Mouse (Mus musculus): ENCODE results near the gene Dand5.

Dand5 gene

DNA sequence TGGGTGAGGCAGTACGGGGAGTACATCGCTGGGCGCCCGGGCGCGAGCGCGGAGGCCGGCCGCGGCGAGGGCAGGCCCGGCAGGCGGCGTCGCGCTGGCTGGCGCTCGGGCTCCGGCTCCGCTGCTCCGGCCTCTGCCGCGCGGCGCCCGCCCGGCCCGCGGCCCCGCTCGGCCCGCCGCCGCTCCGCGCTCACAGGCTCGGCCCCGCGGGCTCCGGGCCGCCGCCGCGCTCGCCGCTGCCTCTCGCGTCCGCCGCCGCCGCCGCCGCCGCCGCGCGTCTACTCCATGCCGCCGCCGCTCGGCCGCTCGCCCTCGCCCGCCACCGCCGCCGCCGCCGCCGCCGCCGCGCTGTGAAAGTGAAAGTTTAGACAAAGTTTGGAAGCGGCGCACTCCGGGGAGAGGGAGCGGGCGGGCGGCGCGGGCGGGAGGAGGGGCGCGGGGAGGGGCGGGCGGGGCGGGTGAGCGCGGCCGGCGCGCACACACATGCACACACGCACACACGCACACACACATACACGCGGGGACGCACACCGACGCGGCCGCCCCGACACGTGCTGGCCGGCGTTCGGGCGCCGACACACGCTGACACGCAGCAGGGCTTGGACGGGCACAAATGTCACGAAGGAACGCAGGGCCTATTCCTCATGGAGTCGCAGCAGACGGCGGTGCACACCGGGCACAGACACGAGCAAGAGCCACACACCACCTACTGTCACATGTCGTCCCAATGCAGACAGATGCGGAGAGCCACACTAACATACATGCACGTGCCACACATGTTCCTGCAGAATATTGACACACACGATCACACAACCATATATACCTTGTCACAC is 22.4 kb downstream of the Dand5 start, which contains the start of gene Nfix:
Gene Nfix (minus strand): TSS at position 346 of the 833 bp plus-strand sequence.
- DNase-seq (ENCODE audit: low spot score): no peak

DNA sequence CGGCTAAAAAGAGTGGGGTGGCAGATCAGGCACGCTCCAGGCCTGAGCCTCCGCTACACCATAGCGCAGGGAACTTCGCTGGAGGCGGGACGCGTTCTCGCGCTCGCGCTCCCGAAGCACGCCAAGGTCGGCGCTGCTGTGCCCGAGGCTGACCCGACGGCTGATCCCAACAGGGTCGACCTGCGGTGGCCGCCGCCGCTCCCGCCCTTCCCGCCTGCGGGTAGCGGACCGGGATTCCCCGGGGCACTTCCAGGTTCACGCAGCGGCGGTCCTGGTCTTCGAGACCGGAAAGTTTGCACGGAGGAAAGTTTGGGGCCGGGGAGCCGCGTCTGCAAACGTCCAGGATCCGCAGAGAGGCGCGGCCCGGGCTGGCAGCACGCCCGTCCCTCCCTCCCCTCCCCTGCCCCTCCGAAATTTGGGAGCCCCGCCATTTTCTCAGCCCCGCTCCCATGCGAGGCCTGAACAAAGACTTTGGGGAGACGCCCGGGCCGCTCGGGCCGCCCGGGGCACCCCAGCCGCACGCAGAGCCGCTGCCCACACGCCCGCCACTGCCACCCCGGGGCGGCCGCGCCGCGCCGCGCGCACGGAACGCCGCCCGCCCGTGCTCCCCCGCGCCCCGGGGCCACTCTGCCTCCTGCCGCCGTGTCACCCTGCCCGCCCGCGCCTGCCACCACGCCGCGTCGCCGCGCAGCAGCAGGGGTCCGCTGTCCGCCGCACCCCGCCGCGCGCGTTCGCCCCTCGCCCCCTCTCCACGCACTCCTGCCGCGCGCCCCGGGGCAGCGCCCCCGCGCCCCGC is 23.3 kb downstream of the Dand5 start:
- no peak for DNase-seq (ENCODE audit: low spot score)

DNA sequence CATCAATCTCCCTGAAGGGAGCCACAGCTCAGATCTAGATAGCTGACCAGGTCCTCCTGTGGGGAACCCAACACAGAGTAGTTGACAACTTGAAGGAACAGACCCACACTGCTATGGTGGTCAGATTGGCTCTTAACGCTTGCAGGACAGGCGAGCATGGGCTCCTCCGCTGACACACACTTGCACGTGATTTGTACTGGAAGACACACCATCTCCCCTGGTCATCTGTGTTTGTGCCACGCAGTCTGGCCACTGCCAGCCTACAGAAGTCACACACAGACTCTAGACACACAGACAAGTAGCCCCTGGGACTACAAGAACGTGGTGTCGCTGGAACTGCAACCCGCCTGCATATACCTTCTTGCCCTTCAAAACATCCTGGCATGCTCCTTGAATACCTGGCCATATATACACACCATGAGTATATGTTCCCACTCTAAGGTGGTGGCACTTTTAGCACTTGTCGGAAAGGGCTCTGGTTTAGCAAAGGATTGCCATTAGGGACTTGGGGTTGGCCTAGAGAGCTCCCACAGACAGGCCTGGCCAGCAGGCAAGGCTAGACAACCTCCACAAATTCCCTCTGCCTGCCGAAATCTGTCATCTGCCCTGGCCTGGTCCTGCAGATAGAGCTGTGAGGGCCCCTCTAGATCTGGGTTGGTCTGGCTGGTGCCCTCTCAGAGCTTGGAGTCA is 24.0 kb downstream of the Dand5 start:
- no peak for DNase-seq (ENCODE audit: low spot score)

DNA sequence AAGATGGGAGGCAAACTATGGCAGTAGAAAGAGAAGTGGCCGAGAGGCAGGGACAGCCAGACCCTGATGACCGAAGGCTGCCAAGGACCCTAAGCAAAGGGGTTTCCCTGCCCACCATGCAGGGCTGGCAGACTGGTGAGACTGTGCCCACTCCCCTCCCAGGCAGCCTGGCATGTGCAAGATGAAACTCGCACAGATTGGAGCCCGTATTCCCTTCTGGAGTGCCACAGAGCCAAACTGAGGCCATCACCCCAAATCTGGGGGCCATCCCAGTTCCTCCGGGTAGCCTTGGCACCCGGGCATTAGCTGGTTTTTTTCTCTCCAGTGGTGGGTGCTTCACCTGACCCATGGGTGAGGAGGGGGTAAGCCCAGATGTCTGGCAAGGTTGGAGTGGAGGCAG is 24.7 kb downstream of the Dand5 start:
- no peak for DNase-seq (ENCODE audit: low spot score)

DNA sequence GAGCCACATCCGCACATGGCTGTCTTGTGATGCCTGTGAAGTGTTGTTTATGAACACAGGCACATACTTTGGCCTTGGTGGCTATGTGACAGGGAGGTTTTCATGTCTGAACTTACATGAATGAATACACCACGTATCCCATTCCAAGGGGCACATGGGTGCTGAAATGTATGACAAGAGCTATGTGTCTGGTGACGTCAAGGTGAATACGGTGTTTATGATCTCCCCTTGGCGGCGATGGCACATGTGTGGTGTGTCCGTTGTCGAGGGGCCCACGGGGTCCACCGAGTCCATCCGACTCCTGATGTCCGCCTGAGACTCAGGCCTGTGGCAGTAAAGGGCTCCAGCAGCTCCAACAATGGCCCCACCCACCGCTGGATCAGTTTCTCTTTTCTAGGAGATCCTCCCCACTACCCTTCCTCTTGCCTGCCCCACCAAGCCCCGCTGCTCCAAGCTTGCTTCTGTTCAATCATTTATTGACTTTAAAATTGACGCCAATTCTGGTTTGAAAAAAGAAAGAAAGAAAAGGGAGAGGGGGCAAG is 25.3 kb downstream of the Dand5 start:
- no peak for DNase-seq (ENCODE audit: low spot score)

DNA sequence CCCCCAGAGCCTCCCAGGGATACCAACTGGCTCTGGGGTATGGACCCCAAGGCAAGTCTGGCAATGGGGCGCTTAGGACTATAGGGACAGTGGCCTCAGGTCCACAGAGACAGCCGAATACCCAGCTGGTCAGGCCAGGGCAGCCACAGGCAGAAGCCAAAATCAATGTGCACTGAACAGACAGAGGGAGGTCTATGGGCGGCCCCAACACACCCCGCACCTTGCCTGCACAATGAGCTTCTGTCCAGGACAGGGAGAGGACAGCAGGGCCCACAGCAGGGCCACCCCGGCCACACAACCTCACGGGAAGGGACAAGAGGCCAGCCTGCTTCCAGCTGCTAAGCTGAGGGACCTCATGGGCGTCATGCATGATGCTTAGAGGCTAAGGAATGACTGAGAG is 28.1 kb downstream of the Dand5 start:
- no peak for DNase-seq (ENCODE audit: low spot score)

DNA sequence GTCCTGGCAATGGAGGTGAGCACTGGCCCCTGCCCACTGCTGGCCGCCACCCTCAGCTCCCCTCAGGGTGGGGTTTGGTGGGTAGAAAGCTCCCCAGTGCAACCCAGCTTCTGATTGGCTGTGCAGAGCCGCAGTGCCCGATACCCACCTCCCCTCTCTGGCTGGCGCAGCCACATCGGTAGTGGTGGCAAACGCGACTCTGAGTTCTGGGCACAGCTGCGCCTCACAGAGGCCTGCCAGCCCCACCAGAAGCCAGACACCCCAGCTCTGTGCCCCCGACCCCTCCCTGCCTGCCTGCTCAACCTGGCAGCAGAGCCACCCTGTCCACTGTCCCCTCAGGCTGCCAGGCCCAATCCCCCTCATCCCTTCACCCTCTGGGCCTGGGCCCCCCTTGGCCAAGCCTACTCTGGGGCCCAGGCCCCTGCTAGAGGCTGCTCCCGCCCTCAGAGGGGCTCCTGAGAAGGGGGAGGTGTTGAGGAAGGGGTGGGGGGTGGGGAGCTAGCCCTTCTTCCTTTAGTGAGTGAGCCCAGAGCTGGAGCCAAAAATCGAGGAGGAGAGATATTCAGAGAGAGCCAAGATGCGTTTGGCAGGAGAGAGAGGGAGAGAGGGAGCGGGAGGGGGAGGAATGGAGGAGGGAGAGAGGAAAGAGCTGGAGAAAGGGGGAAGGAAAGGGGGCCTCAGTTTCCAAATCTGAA is 28.7 kb downstream of the Dand5 start:
- DNase-seq (ENCODE audit: low spot score): no peak

DNA sequence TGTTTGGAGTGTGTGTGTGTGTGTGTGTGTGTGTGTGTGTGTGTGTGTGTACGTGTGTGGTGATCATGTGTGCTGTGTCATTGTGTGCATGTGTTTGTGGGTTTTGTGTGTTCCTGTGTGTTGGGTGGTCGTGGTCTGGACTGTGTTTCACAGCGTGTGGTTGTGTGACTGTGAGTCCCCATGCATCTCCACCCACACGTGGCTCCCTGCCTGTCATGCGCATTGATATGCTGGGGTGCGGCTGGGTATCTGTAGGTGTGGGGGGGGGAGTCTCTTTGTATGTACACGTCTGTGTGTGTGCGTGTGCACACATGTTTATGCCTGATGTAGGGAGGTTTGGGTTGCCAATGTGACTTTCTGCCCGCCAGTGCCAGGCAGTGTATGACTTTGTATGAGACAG is 29.5 kb downstream of the Dand5 start:
- no peak for DNase-seq (ENCODE audit: low spot score)

DNA sequence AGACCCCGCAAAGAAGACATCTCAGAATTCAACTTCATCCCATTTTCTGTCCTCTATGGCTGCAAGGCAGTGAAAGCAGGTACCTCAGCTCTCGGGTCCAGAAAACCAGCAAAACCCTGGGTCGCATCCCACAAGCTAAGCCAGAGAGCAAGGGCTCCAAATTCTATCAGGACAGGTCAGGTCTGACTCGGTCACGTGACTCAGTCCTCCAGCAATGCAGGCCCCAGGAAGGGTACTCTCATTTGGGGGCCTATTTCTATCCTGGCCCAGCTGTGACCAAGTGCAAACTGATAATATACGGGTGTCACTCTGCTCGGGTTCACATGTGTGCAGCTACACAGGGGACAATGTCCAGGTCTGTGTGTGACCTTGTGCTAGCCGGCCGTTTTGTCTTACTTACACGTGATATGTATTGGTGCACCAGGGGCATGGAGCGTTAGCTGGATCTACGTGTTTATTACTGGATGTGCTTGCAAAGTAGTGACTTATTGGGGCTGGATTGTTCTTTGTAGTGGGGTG is 30.1 kb downstream of the Dand5 start:
- DNase-seq (ENCODE audit: low spot score): no peak

DNA sequence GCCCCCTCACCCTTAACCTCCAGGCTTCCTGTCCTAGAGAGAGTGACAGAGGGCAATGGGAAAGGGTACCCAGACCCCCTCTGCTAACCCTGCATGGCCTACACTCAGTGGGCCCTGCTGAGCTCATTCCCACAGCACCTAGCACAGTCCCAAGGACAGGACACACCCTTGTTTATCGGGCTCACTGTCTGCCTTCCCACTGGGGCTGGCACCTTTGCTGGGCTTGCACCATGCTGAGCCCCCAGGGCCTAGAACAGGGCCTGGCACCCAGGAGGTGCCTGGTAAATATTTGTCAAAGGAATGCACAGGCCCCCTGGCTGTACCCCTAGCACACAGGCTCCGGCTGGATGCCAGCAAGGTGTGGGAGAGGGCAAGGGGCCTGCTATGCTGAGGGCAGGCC is 32.1 kb downstream of the Dand5 start:
- no peak for DNase-seq (ENCODE audit: low spot score)

DNA sequence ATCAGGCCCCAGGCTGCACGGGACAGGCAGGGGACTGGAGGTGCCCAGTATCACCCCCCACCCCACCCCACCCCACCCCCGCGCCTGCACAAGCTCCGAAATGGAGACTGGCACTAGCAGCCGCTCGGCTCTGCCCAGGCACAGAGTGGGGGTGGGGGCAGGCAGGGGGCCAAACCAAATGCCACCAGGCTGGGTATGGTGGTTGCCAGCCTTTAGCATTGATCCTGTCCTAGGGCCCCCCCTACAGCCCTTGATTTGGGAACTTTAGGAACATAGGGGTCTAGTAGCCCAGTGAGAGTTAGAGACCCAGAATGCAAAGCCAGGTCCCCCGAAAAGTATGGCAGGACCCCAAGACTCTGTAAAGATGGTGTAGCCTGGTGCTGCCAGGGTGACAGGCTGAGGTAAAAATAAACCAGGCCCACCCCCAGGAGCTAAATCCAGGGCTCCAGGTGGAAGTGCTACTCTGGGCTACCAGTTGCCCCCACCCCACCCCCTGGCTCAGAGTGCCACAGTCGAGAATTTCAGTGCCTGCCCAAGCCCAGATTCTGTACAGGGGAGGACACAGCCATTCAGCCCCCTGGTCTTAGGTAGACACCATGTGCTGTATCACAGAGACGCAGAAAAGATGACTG is 32.7 kb downstream of the Dand5 start:
- DNase-seq (ENCODE audit: low spot score): no peak

DNA sequence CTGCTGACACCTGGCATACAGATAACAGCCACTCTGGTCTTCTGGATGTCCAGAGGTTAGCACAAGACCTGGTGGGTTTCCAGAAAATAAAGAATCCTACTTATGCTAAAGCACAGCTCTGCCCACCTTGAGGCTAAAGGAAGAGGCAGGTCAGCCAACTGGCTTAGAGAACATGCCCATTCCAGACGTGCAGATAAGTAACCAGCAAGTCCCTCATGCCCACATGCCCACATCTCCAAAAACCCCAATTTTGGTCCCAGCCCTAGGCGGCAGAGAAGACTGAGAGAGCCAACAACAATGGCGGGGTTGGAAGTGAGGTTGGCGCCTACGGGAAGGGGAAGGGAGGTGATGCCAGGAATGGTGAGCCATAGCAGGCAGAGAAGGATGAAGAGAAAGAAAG is 33.3 kb downstream of the Dand5 start:
- no peak for DNase-seq (ENCODE audit: low spot score)

DNA sequence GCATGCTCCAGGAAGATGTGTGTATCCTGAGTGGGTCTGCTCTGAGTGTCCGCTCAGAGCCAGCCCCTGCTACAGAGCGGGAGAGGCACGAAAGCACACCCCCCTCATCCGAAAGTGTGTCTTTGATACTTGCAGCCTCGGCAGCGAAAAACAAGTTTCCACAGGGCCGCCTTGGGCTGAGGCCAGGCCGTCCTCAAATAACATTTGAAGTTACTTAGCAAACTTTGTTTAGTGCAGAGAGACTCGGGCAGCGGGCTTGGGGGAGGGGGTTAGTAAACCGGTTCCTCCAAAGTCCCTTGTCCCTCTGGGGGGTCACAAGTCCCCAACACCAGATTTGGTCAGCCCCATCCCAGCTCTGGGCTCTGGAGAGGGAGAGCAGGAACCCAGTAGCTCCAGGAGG is 33.7 kb downstream of the Dand5 start:
- DNase-seq (ENCODE audit: low spot score): no peak

DNA sequence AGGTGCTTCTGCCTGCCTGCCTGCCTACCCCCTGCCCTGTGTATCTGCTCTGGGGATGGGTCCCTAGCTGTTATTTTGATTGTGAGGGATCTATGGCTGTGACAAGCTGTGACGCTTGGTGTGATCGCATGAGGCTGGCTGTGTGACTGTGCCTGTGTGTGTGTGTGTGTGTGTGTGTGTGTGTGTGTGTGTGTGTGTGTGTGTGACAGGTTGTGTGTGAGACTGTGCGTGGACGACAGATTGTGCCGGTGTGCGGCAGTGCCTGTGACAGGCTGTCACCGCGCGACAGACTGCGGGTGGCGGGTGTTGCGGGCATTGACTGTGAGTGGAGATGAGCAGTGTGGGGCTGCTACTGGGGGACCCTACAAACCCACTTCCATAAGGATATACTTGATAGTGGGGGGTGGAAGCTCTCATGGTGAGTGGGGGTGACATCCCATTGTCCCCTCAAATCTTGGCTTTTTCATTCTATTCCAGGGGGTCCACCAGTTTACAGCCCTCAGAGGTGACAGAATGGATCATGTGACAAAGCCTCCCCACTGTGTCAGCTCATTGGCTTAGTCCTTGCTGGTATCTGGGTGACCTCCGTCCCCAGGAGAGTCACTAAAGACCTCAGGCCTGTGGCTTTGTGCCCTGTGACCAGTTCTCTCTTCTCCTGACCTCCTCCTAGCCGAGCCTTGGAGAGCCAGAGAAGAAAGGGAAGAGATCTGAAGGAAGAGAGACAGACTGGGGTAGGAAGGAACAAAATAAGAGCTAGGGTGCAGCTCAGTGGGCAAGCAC is 34.9 kb downstream of the Dand5 start:
- DNase-seq (ENCODE audit: low spot score): no peak

DNA sequence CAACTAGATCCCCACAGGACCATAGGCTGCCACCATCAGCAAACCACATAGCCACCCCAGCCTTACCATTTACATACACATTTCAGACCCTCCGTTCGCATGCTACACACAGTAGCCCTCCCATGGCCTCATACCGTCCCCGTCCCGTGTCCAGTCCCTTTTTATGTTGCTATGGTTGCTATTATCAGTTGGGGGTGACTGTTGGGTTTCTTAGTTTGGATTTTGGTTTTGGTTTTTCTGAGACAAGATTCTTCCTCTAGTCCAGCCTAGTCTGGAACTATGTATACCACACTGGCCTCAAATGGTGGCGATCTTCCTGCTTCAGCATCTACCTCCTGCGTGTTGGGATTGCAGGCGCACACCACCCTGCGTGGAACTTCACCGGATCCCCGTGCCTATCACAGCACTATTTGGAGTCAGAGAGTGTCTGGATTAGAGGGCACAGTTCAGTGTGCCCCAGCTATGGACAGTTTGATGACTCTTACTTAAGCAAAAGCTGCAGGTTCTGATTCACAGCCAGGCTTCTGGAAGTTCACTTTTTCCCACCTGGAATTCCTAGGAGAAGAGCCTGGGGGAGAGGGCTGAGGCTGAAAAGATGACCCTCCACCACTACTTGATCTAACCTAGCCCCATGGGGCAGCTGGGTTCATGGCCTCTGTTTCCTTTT is 35.7 kb downstream of the Dand5 start:
- no peak for DNase-seq (ENCODE audit: low spot score)

DNA sequence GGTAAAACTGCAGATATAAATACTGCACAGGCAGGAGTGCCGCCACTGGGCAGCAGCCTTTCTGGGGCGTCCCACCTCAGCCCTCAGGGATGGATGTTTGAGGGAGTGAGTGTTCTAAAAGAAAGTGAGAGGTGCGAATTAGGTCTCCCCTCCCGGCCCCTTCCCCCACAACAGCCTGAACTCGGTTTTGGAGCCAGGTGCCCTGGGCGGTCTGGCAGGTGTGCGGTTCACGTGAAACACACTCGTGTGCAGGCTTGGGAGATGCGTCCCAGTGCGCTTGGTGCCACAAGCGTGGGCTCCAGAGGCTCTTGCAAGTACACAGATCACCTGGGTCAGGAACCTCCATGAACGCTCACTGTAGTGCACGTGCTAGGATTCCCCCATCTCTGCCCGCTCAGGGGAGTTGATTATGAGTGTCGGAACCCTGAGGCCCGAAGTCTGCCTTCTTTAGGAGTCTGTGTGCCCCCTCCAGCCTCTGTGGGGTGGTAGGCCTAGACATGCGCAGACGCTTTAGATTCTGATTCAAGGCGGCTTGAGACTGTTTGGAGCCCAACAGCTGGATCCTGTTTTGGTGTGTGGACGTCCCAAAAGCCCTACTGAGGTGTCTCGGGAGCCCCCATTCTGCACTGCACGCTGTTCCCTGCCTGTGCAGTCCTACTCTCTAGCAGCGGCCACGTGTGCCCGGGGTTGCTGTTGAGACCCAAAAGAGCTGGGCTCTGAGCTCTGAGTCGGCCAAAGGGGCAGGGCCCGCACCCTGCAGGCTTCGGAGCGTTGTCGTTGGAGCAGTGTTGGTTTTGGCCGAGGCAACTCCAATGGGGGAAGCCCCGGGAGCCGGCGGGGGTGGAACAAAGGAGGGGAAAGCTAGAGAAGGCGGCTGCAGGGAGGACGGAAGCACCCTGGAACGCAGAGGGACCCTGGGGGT is 36.6 kb downstream of the Dand5 start:
- no peak for DNase-seq (ENCODE audit: low spot score)

DNA sequence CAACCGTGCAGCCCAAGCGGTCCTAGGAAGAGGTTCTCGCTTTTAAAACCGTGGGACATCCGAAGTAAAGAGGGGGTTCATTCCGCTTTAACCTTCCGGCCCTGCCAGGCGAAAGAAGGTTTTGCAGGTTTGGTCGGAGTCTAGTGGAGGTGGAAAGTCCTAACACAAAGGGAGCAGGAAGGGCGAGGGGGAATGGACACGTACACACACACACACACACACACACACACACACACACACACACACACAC is 37.2 kb downstream of the Dand5 start:
- no peak for DNase-seq (ENCODE audit: low spot score)

DNA sequence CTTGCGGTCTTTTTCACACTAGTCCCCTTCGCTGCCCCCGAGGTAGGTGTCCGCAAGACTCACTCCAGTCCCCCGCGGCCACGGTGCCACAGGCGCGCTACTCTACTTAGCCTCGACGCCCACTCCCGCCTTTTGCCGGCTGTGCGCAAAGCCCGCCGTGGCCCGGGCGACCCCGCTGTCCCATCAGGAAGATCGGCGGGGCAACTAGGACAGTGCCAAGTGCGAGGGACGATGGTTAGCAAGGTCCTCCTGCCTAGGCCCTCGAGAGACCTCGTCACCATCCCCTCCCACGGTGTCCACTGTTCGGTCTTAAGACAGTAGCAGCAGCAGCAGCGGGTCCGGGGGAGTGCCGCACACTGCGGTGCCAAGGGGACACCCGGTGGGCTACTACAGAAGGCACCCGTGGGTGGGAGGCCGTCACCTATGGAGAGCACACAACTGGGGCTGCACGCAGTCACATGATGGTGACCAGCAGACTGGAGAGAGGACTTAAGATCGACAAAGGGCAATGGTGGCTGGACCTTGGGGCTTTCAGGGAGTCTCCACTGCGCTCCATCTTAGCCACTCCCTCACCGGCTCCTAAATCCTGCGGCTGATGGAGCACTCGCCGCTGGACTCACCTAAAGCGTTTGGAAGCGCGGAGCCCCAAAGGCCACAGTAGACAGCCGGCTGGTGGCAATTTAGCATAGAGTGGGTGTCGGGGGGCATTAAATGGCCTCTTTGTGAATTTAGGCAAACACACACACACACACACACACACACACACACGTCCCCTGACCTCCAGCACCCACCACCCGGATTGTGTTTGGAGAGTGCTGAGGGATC is 37.7 kb downstream of the Dand5 start:
- DNase-seq (ENCODE audit: low spot score): no peak

Data from c-Kit-positive CD71-positive TER-119-positive erythroid progenitor cells, embryonic 14.5 days (primary cell).